In the genomic region with DNA sequence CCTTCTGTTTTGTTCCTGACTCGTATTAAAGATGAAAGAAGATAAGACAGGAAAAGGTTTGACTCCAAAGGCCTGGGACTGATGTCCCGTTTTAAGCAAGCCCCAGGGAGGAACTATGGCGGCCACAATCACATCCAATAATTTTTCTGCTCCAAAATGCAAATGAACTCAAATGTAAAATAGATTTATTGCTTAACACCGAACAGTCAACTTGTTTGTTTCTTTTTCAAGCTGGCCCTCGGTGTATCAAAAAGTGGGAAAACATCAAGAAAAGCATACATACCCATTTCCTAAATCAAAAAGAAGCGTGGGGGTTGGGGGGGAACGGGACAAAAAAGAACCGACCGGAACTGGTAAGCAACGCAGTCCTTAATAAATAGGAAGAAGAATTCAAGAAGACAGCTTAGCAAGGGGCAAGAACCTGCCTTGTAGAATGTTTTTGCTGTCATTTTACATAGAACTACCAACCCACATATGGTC, we compare ENCODE assay signal across 8 mouse cellular contexts. TPM values are rescaled to one million over a fixed set of nuclear protein-coding genes. Genes with fewer than 3 reads are reported as not detected.
DNase-seq lines count a peak whose midpoint lies in the region; ATAC-seq lines count a peak whose summit lies in the region.

No protein-coding gene starts in this region.

- peak overlapping the region; percentile 95 for H3K4me3 ChIP-seq in erythroblast, embryonic 14.5 days (replicated peaks)
- peak overlapping the region; percentile 86 for H3K4me3 ChIP-seq in forebrain, embryonic 13.5 days
- peak overlapping the region; percentile 96 for H3K4me3 ChIP-seq in liver, embryonic 11.5 days (ENCODE audit: low read depth, low read length)

- H3K27me3 ChIP-seq in erythroblast, embryonic 14.5 days (ENCODE audit: control insufficient read depth), result no peaks in the 10 kb centered on the region
- 0 out of 2 replicates have a peak, but pooled peaks cover 3% of the 10 kb centered on the region for H3K27me3 ChIP-seq in forebrain, embryonic 13.5 days
- no peaks in the 10 kb centered on the region for H3K27me3 ChIP-seq in liver, embryonic 11.5 days (replicated peaks; ENCODE audit: control insufficient read depth, insufficient read depth, low read length)

- H3K9me3 ChIP-seq in erythroblast, embryonic 14.5 days (ENCODE audit: control insufficient read depth, low read length), result no peaks in the 10 kb centered on the region
- no peaks in the 10 kb centered on the region for H3K9me3 ChIP-seq in forebrain, embryonic 13.5 days (replicated peaks)
- H3K9me3 ChIP-seq in liver, embryonic 11.5 days (ENCODE audit: control insufficient read depth, low read length), result no peaks in the 10 kb centered on the region

- H3K9ac ChIP-seq in forebrain, embryonic 13.5 days, result peak overlapping the region; percentile 22; the same call in 1 of the 2 replicates
- 0 out of 2 replicates have a peak overlapping the region, but pooled peaks have one; percentile 27 for H3K9ac ChIP-seq in liver, embryonic 11.5 days (ENCODE audit: low read depth, low read length)

- H3K4me1 ChIP-seq in erythroblast, embryonic 14.5 days (ENCODE audit: control insufficient read depth), result peaks cover 86% of the 10 kb centered on the region
- peaks cover 59% of the 10 kb centered on the region for H3K4me1 ChIP-seq in forebrain, embryonic 13.5 days
- peaks cover 64% of the 10 kb centered on the region for H3K4me1 ChIP-seq in liver, embryonic 11.5 days (replicated peaks; ENCODE audit: control insufficient read depth, insufficient read depth, low read length)

- ATAC-seq in erythroblast, adult 5-6 weeks (replicated peaks; ENCODE audit: low FRiP score, poor library complexity, severe bottlenecking), result no peak
- no peak for ATAC-seq in forebrain, embryonic 13.5 days
- ATAC-seq in liver, embryonic 11.5 days (replicated peaks; ENCODE audit: low FRiP score), result no peak
- ATAC-seq in granulocyte monocyte progenitor cell, adult 5-6 weeks (replicated peaks; ENCODE audit: poor library complexity, severe bottlenecking), result no peak

- DNase-seq in A20 (ENCODE audit: low read depth, low spot score), result peak; percentile 77
- DNase-seq in liver, embryonic 11.5 days (ENCODE audit: low spot score), result no peak
- no peak for DNase-seq in left cerebral cortex, adult 11 months (ENCODE audit: low spot score)
- no peak for DNase-seq in spleen, postnatal 4 days (ENCODE audit: low spot score in 2 of 2)

- 4% methylated on average over 10 of the region's 10 CpGs for WGBS in forebrain, embryonic 13.5 days
- 7% methylated on average over 10 of the region's 10 CpGs for WGBS in liver, embryonic 11.5 days

- H3K36me3 ChIP-seq in erythroblast, embryonic 14.5 days (ENCODE audit: control insufficient read depth), result peaks cover 24% of the 10 kb centered on the region
- no peaks in the 10 kb centered on the region for H3K36me3 ChIP-seq in forebrain, embryonic 13.5 days (ENCODE audit: poor library complexity, severe bottlenecking)
- H3K36me3 ChIP-seq in liver, embryonic 11.5 days (ENCODE audit: control insufficient read depth, insufficient read depth, low read length), result 0 out of 2 replicates have a peak, but pooled peaks cover 2% of the 10 kb centered on the region

- peak overlapping the region; percentile 55 for H3K27ac ChIP-seq in forebrain, embryonic 13.5 days
- H3K27ac ChIP-seq in liver, embryonic 11.5 days (ENCODE audit: low read depth, low read length), result peak overlapping the region; percentile 20; the same call in 1 of the 2 replicates

- H3K4me2 ChIP-seq in forebrain, embryonic 13.5 days, result peak overlapping the region; percentile 74
- peak overlapping the region; percentile 94 for H3K4me2 ChIP-seq in liver, embryonic 11.5 days

RNA-seq across cellular contexts. Expression of a gene that starts 15.9 kb away (rescaled TPM):
- polyA plus RNA-seq in erythroblast, embryonic 14.5 days (2012), result 1.2 and 1.5 TPM in 2 replicates
- total RNA-seq in erythroblast, adult 5-6 weeks (2015; ENCODE audit: low replicate concordance), result 75.7 and 92.6 TPM in 2 replicates
- total RNA-seq in erythroblast, adult 5-6 weeks (2017; ENCODE audit: low replicate concordance), result 169 and 180 TPM in 2 replicates
- 2.5 and 2.6 TPM in 2 replicates for polyA plus RNA-seq in forebrain, embryonic 13.5 days (2015; fragmentation: Nextera tagmentation; extraction: Ambion mirVana)
- polyA plus RNA-seq in liver, embryonic 11.5 days (2014; fragmentation: Nextera tagmentation; extraction: Ambion mirVana), result 5.1 and 5.4 TPM in 2 replicates
- 43.1 and 67.6 TPM in 2 replicates for total RNA-seq in granulocyte monocyte progenitor cell, adult 5-6 weeks (2014; fragmentation: Nextera tagmentation)
- total RNA-seq in granulocyte monocyte progenitor cell, adult 5-6 weeks (2017), result 29.8 and 36.0 TPM in 2 replicates
